In the genomic region with DNA sequence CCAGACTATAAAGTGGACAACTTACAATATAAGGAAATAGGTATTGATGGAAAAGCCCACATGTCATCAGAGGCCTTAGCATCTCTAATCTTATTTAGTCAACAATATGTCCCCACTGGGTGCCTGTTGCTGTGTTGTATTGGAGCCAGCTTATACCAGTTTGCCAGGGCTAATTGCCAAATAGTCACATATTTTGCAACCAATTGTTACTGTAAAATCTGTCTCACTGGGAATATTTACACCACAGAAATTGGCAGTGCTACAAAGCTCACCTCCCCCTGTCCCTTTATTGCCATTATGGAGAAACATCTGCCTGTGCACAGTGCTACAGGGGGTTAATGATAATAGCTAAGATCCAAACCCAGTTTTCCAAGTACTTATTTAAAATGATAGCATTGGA, we compare ENCODE assay signal across 21 mouse cellular contexts.
A peak's percentile ranks its signal among the peaks of the same experiment; 100 is the strongest.
DNase-seq lines count a peak whose midpoint lies in the region; ATAC-seq and TF ChIP-seq lines count a peak whose summit lies in the region.
"Had no signal": no experiment of that assay in that cellular context is flagged by ENCODE, and none has a peak within 500 bp of the region (broad histone marks: within the 10 kb centered on the region; RNA-seq: fewer than 3 reads in every experiment).

No protein-coding gene starts in this region.

- peak; percentile 78 for DNase-seq in forebrain, embryonic 14.5 days (ENCODE audit: low spot score)
- no peak for DNase-seq in forebrain, embryonic 11.5 days (ENCODE audit: low spot score)
- no peak for DNase-seq in midbrain, embryonic 10.5 days (ENCODE audit: low spot score)
- DNase-seq in brain, embryonic 14.5 days (ENCODE audit: low read depth) = peak; percentile 81
- no peak for DNase-seq in left cerebral cortex, postnatal 25 days (ENCODE audit: low spot score in 2 of 2)
- DNase-seq: forebrain, postnatal 0 days; gastrocnemius, postnatal 10 days; heart, postnatal 10 days; lung, adult 18-20 months; lung, postnatal 36 days had no signal

- H3K9ac ChIP-seq in forebrain, embryonic 14.5 days (ENCODE audit: low read length) = no peak overlapping the region
- H3K9ac ChIP-seq in forebrain, embryonic 11.5 days (ENCODE audit: low read length) = no peak overlapping the region
- no peak overlapping the region for H3K9ac ChIP-seq in midbrain, embryonic 13.5 days (replicated peaks)
- H3K9ac ChIP-seq in neural tube, embryonic 14.5 days (replicated peaks; ENCODE audit: low read depth, low read length) = no peak overlapping the region
- H3K9ac ChIP-seq: embryonic facial prominence, embryonic 15.5 days; forebrain, postnatal 0 days; intestine, embryonic 15.5 days; limb, embryonic 15.5 days; neural tube, embryonic 12.5 days; stomach, embryonic 15.5 days had no signal

- no peak for TF ChIP-seq POLR2A in brain, embryonic 14.5 days (IDR thresholded peaks at IDR 0.05; ENCODE audit: borderline replicate concordance, extremely low read depth, insufficient read depth, insufficient read length, poor library complexity, severe bottlenecking)

- no peak for TF ChIP-seq CTCF in brain, embryonic 14.5 days (IDR thresholded peaks at IDR 0.05; ENCODE audit: borderline replicate concordance, extremely low read depth, insufficient read depth, insufficient read length)

- H3K27me3 ChIP-seq in forebrain, embryonic 14.5 days (replicated peaks; ENCODE audit: control insufficient read depth, insufficient read depth, low read length) = no peaks in the 10 kb centered on the region
- H3K27me3 ChIP-seq in forebrain, embryonic 11.5 days (ENCODE audit: control insufficient read depth, insufficient read depth, low read length) = no peaks in the 10 kb centered on the region
- no peaks in the 10 kb centered on the region for H3K27me3 ChIP-seq in midbrain, embryonic 13.5 days
- H3K27me3 ChIP-seq in midbrain, embryonic 10.5 days (ENCODE audit: low read depth, poor library complexity, severe bottlenecking) = no peaks in the 10 kb centered on the region
- H3K27me3 ChIP-seq in neural tube, embryonic 14.5 days (ENCODE audit: control insufficient read depth, insufficient read depth, low read length) = no peaks in the 10 kb centered on the region
- H3K27me3 ChIP-seq: CH12.LX; embryonic facial prominence, embryonic 15.5 days; intestine, embryonic 15.5 days; limb, embryonic 15.5 days; neural tube, embryonic 12.5 days; stomach, embryonic 15.5 days had no signal

- H3K27ac ChIP-seq in forebrain, embryonic 14.5 days (ENCODE audit: low read depth, low read length) = no peak overlapping the region
- no peak overlapping the region for H3K27ac ChIP-seq in forebrain, embryonic 11.5 days (ENCODE audit: low read depth, low read length)
- H3K27ac ChIP-seq in midbrain, embryonic 13.5 days = no peak overlapping the region
- no peak overlapping the region for H3K27ac ChIP-seq in midbrain, embryonic 10.5 days (replicated peaks)
- H3K27ac ChIP-seq in neural tube, embryonic 14.5 days (ENCODE audit: low read depth, low read length) = no peak overlapping the region
- H3K27ac ChIP-seq: embryonic facial prominence, embryonic 15.5 days; intestine, embryonic 15.5 days; kidney, postnatal 0 days; layer of hippocampus, adult 2 months; limb, embryonic 15.5 days; neural tube, embryonic 12.5 days; stomach, embryonic 15.5 days had no signal

- no peaks in the 10 kb centered on the region for H3K36me3 ChIP-seq in forebrain, embryonic 14.5 days (ENCODE audit: control insufficient read depth, insufficient read depth, low read length)
- no peaks in the 10 kb centered on the region for H3K36me3 ChIP-seq in forebrain, embryonic 11.5 days (ENCODE audit: control insufficient read depth, insufficient read depth, low read length)
- no peaks in the 10 kb centered on the region for H3K36me3 ChIP-seq in midbrain, embryonic 13.5 days
- no peaks in the 10 kb centered on the region for H3K36me3 ChIP-seq in midbrain, embryonic 10.5 days
- no peaks in the 10 kb centered on the region for H3K36me3 ChIP-seq in neural tube, embryonic 14.5 days (ENCODE audit: control insufficient read depth, insufficient read depth, low read length)
- H3K36me3 ChIP-seq: embryonic facial prominence, embryonic 15.5 days; intestine, embryonic 15.5 days; limb, embryonic 15.5 days; neural tube, embryonic 12.5 days; stomach, embryonic 15.5 days had no signal

- peak; percentile 54; the same call in 1 of the 2 replicates for ATAC-seq in forebrain, embryonic 14.5 days
- ATAC-seq in forebrain, embryonic 11.5 days (replicated peaks; ENCODE audit: low FRiP score) = no peak
- peak; percentile 34; the same call in 1 of the 2 replicates for ATAC-seq in midbrain, embryonic 13.5 days
- ATAC-seq in neural tube, embryonic 14.5 days (ENCODE audit: low read depth) = peak; percentile 72; the same call in 1 of the 2 replicates
- ATAC-seq: forebrain, postnatal 0 days; intestine, embryonic 15.5 days had no signal

- H3K4me3 ChIP-seq in forebrain, embryonic 14.5 days (ENCODE audit: low read depth, low read length) = no peak overlapping the region
- no peak overlapping the region for H3K4me3 ChIP-seq in forebrain, embryonic 11.5 days (ENCODE audit: low read depth, low read length)
- no peak overlapping the region for H3K4me3 ChIP-seq in midbrain, embryonic 13.5 days (replicated peaks)
- H3K4me3 ChIP-seq in midbrain, embryonic 10.5 days = no peak overlapping the region
- H3K4me3 ChIP-seq in neural tube, embryonic 14.5 days (ENCODE audit: low read depth, low read length) = no peak overlapping the region
- H3K4me3 ChIP-seq: embryonic facial prominence, embryonic 15.5 days; intestine, embryonic 15.5 days; layer of hippocampus, adult 2 months; limb, embryonic 15.5 days; neural tube, embryonic 12.5 days; stomach, embryonic 15.5 days had no signal

- intact Hi-C loops in left cerebral cortex, postnatal 25 days (cut with DNase I) = no loop called here

- H3K4me2 ChIP-seq in forebrain, embryonic 14.5 days (ENCODE audit: low read length) = no peak overlapping the region
- H3K4me2 ChIP-seq in forebrain, embryonic 11.5 days (ENCODE audit: low read depth, low read length, severe bottlenecking) = no peak overlapping the region
- H3K4me2 ChIP-seq in midbrain, embryonic 13.5 days (replicated peaks) = no peak overlapping the region
- H3K4me2 ChIP-seq in neural tube, embryonic 14.5 days (ENCODE audit: low read depth, low read length) = no peak overlapping the region
- H3K4me2 ChIP-seq: embryonic facial prominence, embryonic 15.5 days; intestine, embryonic 15.5 days; limb, embryonic 15.5 days; midbrain, embryonic 11.5 days; neural tube, embryonic 12.5 days; stomach, embryonic 15.5 days had no signal

- no peaks in the 10 kb centered on the region for H3K4me1 ChIP-seq in forebrain, embryonic 14.5 days (ENCODE audit: control insufficient read depth, insufficient read depth, low read length)
- H3K4me1 ChIP-seq in forebrain, embryonic 11.5 days (replicated peaks; ENCODE audit: control insufficient read depth, insufficient read depth, low read length) = no peaks in the 10 kb centered on the region
- no peaks in the 10 kb centered on the region for H3K4me1 ChIP-seq in midbrain, embryonic 13.5 days (replicated peaks)
- no peaks in the 10 kb centered on the region for H3K4me1 ChIP-seq in midbrain, embryonic 10.5 days
- no peaks in the 10 kb centered on the region for H3K4me1 ChIP-seq in neural tube, embryonic 14.5 days (ENCODE audit: control insufficient read depth, insufficient read depth, low read length)
- H3K4me1 ChIP-seq: embryonic facial prominence, embryonic 15.5 days; intestine, embryonic 15.5 days; limb, embryonic 15.5 days; neural tube, embryonic 12.5 days; stomach, embryonic 15.5 days had no signal

- H3K9me3 ChIP-seq in forebrain, embryonic 14.5 days (replicated peaks; ENCODE audit: control insufficient read depth, low read length) = no peaks in the 10 kb centered on the region
- H3K9me3 ChIP-seq in forebrain, embryonic 11.5 days (ENCODE audit: control insufficient read depth, low read length) = no peaks in the 10 kb centered on the region
- no peaks in the 10 kb centered on the region for H3K9me3 ChIP-seq in midbrain, embryonic 13.5 days
- H3K9me3 ChIP-seq in midbrain, embryonic 10.5 days (replicated peaks) = no peaks in the 10 kb centered on the region
- no peaks in the 10 kb centered on the region for H3K9me3 ChIP-seq in neural tube, embryonic 14.5 days (ENCODE audit: control insufficient read depth, low read length)
- H3K9me3 ChIP-seq: embryonic facial prominence, embryonic 15.5 days; intestine, embryonic 15.5 days; limb, embryonic 15.5 days; neural tube, embryonic 12.5 days; stomach, embryonic 15.5 days had no signal

Comparison
In these comparisons a context has a peak if more than half of its experiments do, and no peak if none do; other contexts are left out.
1. DNase-seq: peak in forebrain, embryonic 14.5 days (single experiment) and brain, embryonic 14.5 days (single experiment); none in forebrain, embryonic 11.5 days (single experiment), midbrain, embryonic 10.5 days (single experiment) and left cerebral cortex, postnatal 25 days (0 of 2).